Mouse (Mus musculus) c-Kit-negative CD71-positive TER-119-positive erythroid progenitor cells, embryonic 14.5 days (primary cell): Measurements from ENCODE around the gene Fli1.

Source experiments
- DNase-seq: peaks from one replicate; pipeline ENCODE4 v3.0.0-alpha.2; 2013; ENCODE audit warnings: low read depth, low spot score

The Fli1 gene

GRCm38 (mm10) chr9:32503423-32503822, 39.2 kb downstream of the Fli1 start:
- no peak for DNase-seq

GRCm38 (mm10) chr9:32502256-32503010, 40.2 kb downstream of the Fli1 start:
- DNase-seq: no peak

GRCm38 (mm10) chr9:32500886-32501285, 41.8 kb downstream of the Fli1 start:
- DNase-seq: no peak

GRCm38 (mm10) chr9:32500063-32500462, 42.6 kb downstream of the Fli1 start:
- DNase-seq: no peak

- DNase-seq: no peak
Observed at GRCm38 (mm10) chr9:32499469-32499868, 43.2 kb downstream of the Fli1 start.

GRCm38 (mm10) chr9:32495643-32495997, 47.0 kb downstream of the Fli1 start:
- DNase-seq: no peak

GRCm38 (mm10) chr9:32494891-32495642, 47.6 kb downstream of the Fli1 start:
- no peak for DNase-seq

GRCm38 (mm10) chr9:32493588-32494423, 48.9 kb downstream of the Fli1 start:
- DNase-seq: no peak

GRCm38 (mm10) chr9:32492753-32493152, 49.9 kb downstream of the Fli1 start:
- no peak for DNase-seq

GRCm38 (mm10) chr9:32491484-32491883, 51.2 kb downstream of the Fli1 start:
- no peak for DNase-seq

- DNase-seq: no peak
Observed at GRCm38 (mm10) chr9:32489794-32490358, 52.8 kb downstream of the Fli1 start.

GRCm38 (mm10) chr9:32489315-32489714, 53.3 kb downstream of the Fli1 start:
- no peak for DNase-seq

- DNase-seq: no peak
Observed at GRCm38 (mm10) chr9:32488627-32489026, 54.0 kb downstream of the Fli1 start.

GRCm38 (mm10) chr9:32487823-32488222, 54.8 kb downstream of the Fli1 start:
- DNase-seq: no peak

- DNase-seq: no peak
Observed at GRCm38 (mm10) chr9:32487401-32487800, 55.3 kb downstream of the Fli1 start.

- DNase-seq: no peak
Observed at GRCm38 (mm10) chr9:32480418-32480817, 62.2 kb downstream of the Fli1 start.

- DNase-seq: no peak
Observed at GRCm38 (mm10) chr9:32478799-32479198, 63.9 kb downstream of the Fli1 start.

GRCm38 (mm10) chr9:32478087-32478486, 64.6 kb downstream of the Fli1 start:
- no peak for DNase-seq

GRCm38 (mm10) chr9:32476604-32477003, 66.1 kb downstream of the Fli1 start:
- no peak for DNase-seq

GRCm38 (mm10) chr9:32474621-32475390, 67.9 kb downstream of the Fli1 start:
- no peak for DNase-seq

- DNase-seq: no peak
Observed at GRCm38 (mm10) chr9:32472346-32472745, 70.3 kb downstream of the Fli1 start.
